Mouse (Mus musculus) cortical plate, adult 2 months (tissue): Measurements from ENCODE around the gene Mmp20.

Experiments used
- CTCF ChIP-seq: fragments of 200-500 bp; IDR thresholded peaks from 2 replicates; pipeline ENCODE4 v1.5.1; 2011; ENCODE audit warnings: mild to moderate bottlenecking, control low read depth, low read length; ENCODE audit not compliant: insufficient read depth; ENCODE audit errors: extremely low read depth
- POLR2A ChIP-seq: fragments of 200-500 bp; IDR thresholded peaks from 2 replicates; pipeline ENCODE4 v1.6.1; 2011; ENCODE audit warnings: mild to moderate bottlenecking, low read length, control low read depth; ENCODE audit not compliant: insufficient read depth; ENCODE audit errors: extremely low read depth

DNA sequence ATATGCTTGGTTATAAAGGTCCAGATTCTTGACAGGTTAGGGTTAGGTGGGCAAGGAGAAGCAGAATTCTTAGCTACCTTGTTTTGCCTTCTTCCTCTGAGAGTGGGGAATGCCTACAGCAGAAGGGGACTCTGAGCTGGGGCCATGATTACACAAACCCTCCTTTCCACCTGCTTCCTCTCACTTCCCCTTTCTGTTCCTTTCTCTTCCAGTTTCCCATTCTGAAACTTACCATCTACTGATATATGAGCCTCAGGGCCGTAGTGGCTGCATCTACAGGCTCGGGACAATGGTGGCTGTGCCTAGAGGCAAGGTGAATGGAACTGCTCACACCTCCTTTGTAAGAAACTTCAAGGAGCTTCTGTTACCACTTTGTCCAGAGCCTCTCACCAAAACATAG, 58.0 kb downstream of the Mmp20 start:
- no peak for TF ChIP-seq POLR2A
- no peak for TF ChIP-seq CTCF
